Mouse (Mus musculus) small intestine, adult 2 months (tissue): ENCODE measurements around the gene Slc6a6.

Experiments
- CTCF ChIP-seq: fragments of 200-500 bp; IDR thresholded peaks from 2 replicates; pipeline ENCODE4 v1.5.1; 2012; ENCODE audit warnings: low read depth, mild to moderate bottlenecking, control low read depth, inconsistent platforms, low read length, moderate library complexity, mixed read lengths; ENCODE audit not compliant: insufficient replicate concordance, insufficient read length; ENCODE audit errors: extremely low read depth
- POLR2A ChIP-seq: fragments of 200-500 bp; IDR thresholded peaks from 2 replicates; pipeline ENCODE4 v1.6.1; 2012; ENCODE audit warnings: low read depth, mild to moderate bottlenecking, control low read depth, inconsistent platforms, low read length, moderate library complexity

DNA sequence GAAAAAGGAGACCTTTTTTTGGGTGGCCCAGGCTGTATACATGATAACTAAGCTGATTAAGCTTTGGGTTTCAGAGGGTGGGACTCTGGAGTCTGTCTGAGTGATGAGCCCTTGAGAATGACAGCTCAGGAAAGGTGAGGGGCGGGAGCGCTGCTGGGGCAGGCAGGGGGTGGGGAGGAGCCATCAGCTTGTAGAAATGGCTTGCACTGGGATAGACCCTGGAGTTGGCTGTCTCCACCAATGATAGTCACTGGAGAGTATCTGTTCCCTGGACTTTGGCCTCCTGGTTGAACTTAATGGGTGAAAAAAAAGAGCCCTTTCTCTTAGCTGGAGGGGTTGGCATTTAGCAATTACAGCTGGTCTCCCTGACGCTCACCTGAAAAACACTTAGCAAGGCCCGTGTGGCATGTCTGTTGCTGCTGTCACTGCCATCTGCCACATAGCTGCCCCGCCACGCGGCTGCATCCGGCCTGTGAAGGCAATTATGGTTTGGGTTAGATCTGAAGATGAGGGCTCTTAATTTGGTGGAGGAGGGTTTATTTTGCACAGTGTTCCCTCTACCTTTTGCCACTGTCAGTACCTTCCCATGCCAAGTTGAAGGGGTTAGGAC, 23.5 kb downstream of the Slc6a6 start:
- TF ChIP-seq POLR2A: no peak
- TF ChIP-seq CTCF: no peak
